Mouse (Mus musculus) liver, embryonic 14.5 days (tissue): ENCODE measurements at regions not wholly inside any gene's neighbourhood (a gene's known extent, or its start where the extent isn't known, plus 50 kb on each side); places are given as distances from the start of the nearest gene placed in this dataset.

Experiments used
- CTCF ChIP-seq: IDR thresholded peaks from 2 replicates; pipeline ENCODE4 v1.5.1; 2016; ENCODE audit warnings: antibody characterized with exemption, low read depth, control low read depth
- EP300 ChIP-seq: IDR thresholded peaks from 2 replicates; pipeline ENCODE4 v1.6.1; 2016; ENCODE audit warnings: antibody characterized with exemption, low read depth

- no peak for TF ChIP-seq EP300
- no peak for TF ChIP-seq CTCF
Measured at GRCm38 (mm10) chr5:111908085-111908484, 174.4 kb downstream of the Gm26897 start.
